Mouse (Mus musculus) cerebellum, adult 2 months (tissue): ENCODE data around the gene Figla.

Source experiments
- CTCF ChIP-seq: fragments of 200-500 bp; IDR thresholded peaks from 2 replicates; pipeline ENCODE4 v1.5.1; 2011; ENCODE audit warnings: low read depth, mild to moderate bottlenecking, control low read depth, low read length, moderate library complexity, borderline replicate concordance; ENCODE audit not compliant: insufficient read depth
- POLR2A ChIP-seq: fragments of 200-500 bp; IDR thresholded peaks from 2 replicates; pipeline ENCODE4 v1.6.1; 2011; ENCODE audit warnings: low read length, control low read depth, borderline replicate concordance; ENCODE audit not compliant: insufficient read depth

DNA sequence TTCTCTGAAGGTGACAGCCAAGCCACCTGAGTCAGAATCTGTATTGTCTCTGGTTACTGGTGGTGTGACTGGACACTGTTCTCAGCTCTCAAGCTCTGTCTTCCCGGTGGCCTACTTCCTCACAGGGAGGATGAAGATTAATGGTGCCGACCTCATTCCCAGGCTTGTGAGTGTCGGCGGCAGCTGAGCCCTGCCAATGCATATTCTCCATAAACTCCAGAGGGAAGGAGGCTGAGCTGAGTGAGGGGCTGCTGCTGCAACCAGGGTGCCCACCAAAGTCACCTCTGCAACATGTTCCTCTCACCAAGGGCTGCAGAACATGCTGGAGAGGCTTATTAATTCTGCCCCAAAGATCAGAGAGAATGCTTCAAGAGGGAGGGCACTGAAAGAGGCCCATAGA, 36.6 kb downstream of the Figla start:
- TF ChIP-seq POLR2A (no peak), CTCF (no peak)
